Mouse (Mus musculus) gastrocnemius, postnatal 10 days (tissue): ENCODE results near the gene 4930415O20Rik. TPM values are rescaled to one million over a fixed set of nuclear protein-coding genes. Genes with fewer than 3 reads are reported as not detected.
A peak's percentile ranks its signal among the peaks of the same experiment; 100 is the strongest.
"Not testable (repeated sequence)": the region's sequence is repeated elsewhere in the genome, so short reads cannot be mapped to it uniquely, and the experiment has no call there.

ENCODE experiments used
- DNase-seq: peaks from one replicate; pipeline ENCODE4 v3.0.0; 2021; ENCODE audit warnings: mixed read lengths
- total RNA-seq, 2 experiments: library from RNA; stranded (reverse); gene quantifications; 2 replicates each; pipeline ENCODE4 v1.2.3; 2021

4930415O20Rik gene
- total RNA-seq, 2 experiments from 2014 or later = not detected

- no peak for DNase-seq
Measured at GRCm38 (mm10) chr15:98568256-98569033, 2.4 kb upstream of the 4930415O20Rik start.

- DNase-seq = no peak
Measured at GRCm38 (mm10) chr15:98569216-98569615, 1.6 kb upstream of the 4930415O20Rik start.

GRCm38 (mm10) chr15:98569795-98570365 lies 924 bp upstream of the 4930415O20Rik start:
- no peak for DNase-seq

- DNase-seq = no peak
Measured at GRCm38 (mm10) chr15:98573293-98573692, 2.5 kb downstream of the 4930415O20Rik start.

GRCm38 (mm10) chr15:98579310-98579709 lies 8.5 kb downstream of the 4930415O20Rik start:
- DNase-seq = no peak

GRCm38 (mm10) chr15:98579795-98580464 lies 9.1 kb downstream of the 4930415O20Rik start:
- peak; percentile 64 for DNase-seq

GRCm38 (mm10) chr15:98582410-98582809 lies 11.6 kb downstream of the 4930415O20Rik start:
- no peak for DNase-seq

- no peak for DNase-seq
Measured at GRCm38 (mm10) chr15:98582996-98583395, 12.2 kb downstream of the 4930415O20Rik start.

- no peak for DNase-seq
Measured at GRCm38 (mm10) chr15:98585421-98585820, 14.6 kb downstream of the 4930415O20Rik start.

- not testable (repeated sequence) for DNase-seq
Measured at GRCm38 (mm10) chr15:98586141-98586540, 15.3 kb downstream of the 4930415O20Rik start.

- no peak for DNase-seq
Measured at GRCm38 (mm10) chr15:98587751-98588150, 16.9 kb downstream of the 4930415O20Rik start.

- no peak for DNase-seq
Measured at GRCm38 (mm10) chr15:98589640-98590336, 19.0 kb downstream of the 4930415O20Rik start.

- DNase-seq = no peak
Measured at GRCm38 (mm10) chr15:98591396-98591795, 20.6 kb downstream of the 4930415O20Rik start.

- no peak for DNase-seq
Measured at GRCm38 (mm10) chr15:98594193-98594592, 23.4 kb downstream of the 4930415O20Rik start.

GRCm38 (mm10) chr15:98595049-98595448 lies 24.2 kb downstream of the 4930415O20Rik start:
- no peak for DNase-seq

- no peak for DNase-seq
Measured at GRCm38 (mm10) chr15:98596609-98597008, 25.8 kb downstream of the 4930415O20Rik start.

GRCm38 (mm10) chr15:98600036-98600709 lies 29.4 kb downstream of the 4930415O20Rik start:
- DNase-seq = peak; percentile 2

GRCm38 (mm10) chr15:98601832-98602190 lies 31.0 kb downstream of the 4930415O20Rik start:
- no peak for DNase-seq

GRCm38 (mm10) chr15:98602191-98602881 lies 31.5 kb downstream of the 4930415O20Rik start:
- DNase-seq = peak; percentile 54

- DNase-seq = no peak
Measured at GRCm38 (mm10) chr15:98602921-98603458, 32.2 kb downstream of the 4930415O20Rik start.

GRCm38 (mm10) chr15:98604041-98604575 lies 33.3 kb downstream of the 4930415O20Rik start:
- DNase-seq = no peak
